Mouse (Mus musculus): ENCODE results near the gene Gkn2. TPM values are rescaled to one million over a fixed set of nuclear protein-coding genes. Genes with fewer than 3 reads are reported as not detected.

Gene Gkn2
- total RNA-seq (2012; rRNA removed) (not detected in 2 replicates), polyA plus RNA-seq (2012; ENCODE audit: insufficient read depth in 1 of 2, insufficient read length in 2 of 2, low read depth in 1 of 2, low replicate concordance in 2 of 2, missing spikeins in 1 of 2) (not detected)

DNA sequence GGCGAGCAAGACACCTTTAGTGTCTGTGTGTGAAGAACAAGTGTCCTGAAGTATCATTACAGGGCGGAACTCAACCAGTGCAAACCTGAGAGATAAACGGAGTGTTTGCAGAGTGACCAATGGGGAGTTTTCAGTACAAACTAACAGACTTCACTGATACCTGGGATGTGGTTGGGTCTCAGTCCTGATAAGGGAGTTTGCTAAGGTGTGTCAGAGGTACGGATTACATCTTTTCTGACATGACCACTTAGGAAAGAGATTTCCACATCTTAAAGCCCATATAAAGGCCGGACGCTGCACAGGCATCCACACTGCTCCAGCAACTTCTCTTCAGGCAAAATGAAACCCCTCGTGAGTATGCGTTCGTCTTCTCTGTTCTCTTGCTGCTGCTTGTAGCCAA, at the start of gene Gkn2:
TSS of gene Gkn2 (plus strand) at position 301 of the 400 bp plus-strand sequence.
- no peak within 1 kb of the TSS for H3K4me3 ChIP-seq (ENCODE audit: control insufficient read depth in 1 of 2, insufficient read depth in 1 of 2, low read depth in 2 of 2, low read length in 2 of 2)
- DNase-seq (ENCODE audit: low read depth, low spot score) = no peak
- no peak within 1 kb of the TSS for H3K27ac ChIP-seq (ENCODE audit: control insufficient read depth, low read depth, low read length)
- no peaks in the 10 kb centered on the region for H3K4me1 ChIP-seq (ENCODE audit: control insufficient read depth in 1 of 2, insufficient read depth in 2 of 2, low read length in 2 of 2)
- TF ChIP-seq TBP (IDR thresholded peaks at IDR 0.05; ENCODE audit: low read depth, low read length) (no peak), CTCF (IDR thresholded peaks at IDR 0.05 in 2 of 3, conservative IDR thresholded peaks at IDR 0.05 in 1 of 3; ENCODE audit: control insufficient read depth in 1 of 3, insufficient read depth in 1 of 3, low read depth in 2 of 3, low read length in 3 of 3, poor library complexity in 1 of 3, severe bottlenecking in 1 of 3) (no peak), MYC (IDR thresholded peaks at IDR 0.05; ENCODE audit: low read depth, low read length) (no peak), ELF1 (IDR thresholded peaks at IDR 0.05; ENCODE audit: low read depth, low read length) (no peak), ZKSCAN1 (IDR thresholded peaks at IDR 0.05; ENCODE audit: low read depth, low read length) (no peak), POLR2AphosphoS2 (IDR thresholded peaks at IDR 0.05; ENCODE audit: low read length) (no peak), TAL1 (IDR thresholded peaks at IDR 0.05; ENCODE audit: low read length) (no peak; the same call in 1 of the 2 replicates), JUND (IDR thresholded peaks at IDR 0.05; ENCODE audit: low read depth, low read length) (no peak), E2F4 (IDR thresholded peaks at IDR 0.05; ENCODE audit: borderline replicate concordance, low read depth, low read length) (no peak), SIN3A (IDR thresholded peaks at IDR 0.05; ENCODE audit: low read length) (no peak)
- no peaks in the 10 kb centered on the region for H3K79me2 ChIP-seq (ENCODE audit: control insufficient read depth, insufficient read depth, low read length, poor library complexity)
- H3K9ac ChIP-seq (ENCODE audit: control insufficient read depth, low read depth, low read length, poor library complexity, severe bottlenecking) = no peak within 1 kb of the TSS
- H3K9me3 ChIP-seq (replicated peaks; ENCODE audit: insufficient read depth, low read length) = no peaks in the 10 kb centered on the region
- peaks cover 29 to 41% of the 10 kb centered on the region in 2 experiments for H3K27me3 ChIP-seq (ENCODE audit: control insufficient read depth in 1 of 2, insufficient read depth in 2 of 2, low read length in 2 of 2)
- H3K36me3 ChIP-seq (ENCODE audit: control insufficient read depth in 1 of 2, insufficient read depth in 2 of 2, low read length in 2 of 2) = no peaks in the 10 kb centered on the region

DNA sequence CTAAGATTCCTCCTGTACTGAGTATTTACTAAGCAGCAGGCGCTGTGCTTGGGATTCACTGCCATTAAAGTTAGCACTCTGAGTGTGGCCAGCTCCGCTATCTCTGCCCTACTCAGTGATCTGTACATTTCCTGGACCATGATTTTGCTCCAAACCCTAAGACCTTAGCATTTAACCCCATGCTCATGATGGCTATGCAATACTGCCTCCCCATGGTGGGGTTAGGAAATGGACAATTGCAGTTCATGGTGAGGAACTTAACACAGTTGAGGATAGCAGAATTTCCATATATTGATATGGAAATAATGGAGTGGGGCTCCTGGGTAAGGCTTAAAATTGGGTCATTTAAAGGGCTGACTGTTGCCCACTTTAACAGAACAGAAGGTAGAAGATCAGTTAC, 49.8 kb upstream of the Gkn2 start:
- no peak overlapping the region for H3K9ac ChIP-seq (ENCODE audit: control insufficient read depth, low read depth, low read length, poor library complexity, severe bottlenecking)
- no peaks in the 10 kb centered on the region for H3K9me3 ChIP-seq (replicated peaks; ENCODE audit: insufficient read depth, low read length)
- H3K27ac ChIP-seq (ENCODE audit: control insufficient read depth, low read depth, low read length) = no peak overlapping the region
- DNase-seq (ENCODE audit: low read depth, low spot score) = peak; percentile 39
- TF ChIP-seq KAT2A (conservative IDR thresholded peaks at IDR 0.05; ENCODE audit: low read depth, low read length) (no peak), POLR2A (IDR thresholded peaks at IDR 0.05; ENCODE audit: control insufficient read depth in 1 of 2, insufficient read depth in 1 of 2, low read depth in 1 of 2, low read length in 2 of 2, poor library complexity in 1 of 2) (no peak), ZKSCAN1 (IDR thresholded peaks at IDR 0.05; ENCODE audit: low read depth, low read length) (no peak), MEF2A (IDR thresholded peaks at IDR 0.05; ENCODE audit: extremely low read depth, insufficient replicate concordance, low read depth, low read length, poor library complexity, severe bottlenecking) (no peak), TBP (IDR thresholded peaks at IDR 0.05; ENCODE audit: low read depth, low read length) (no peak), SMC3 (IDR thresholded peaks at IDR 0.05; ENCODE audit: low read depth, low read length) (peak; percentile 68), USF2 (IDR thresholded peaks at IDR 0.05; ENCODE audit: borderline replicate concordance in 1 of 2, insufficient read depth in 1 of 2, low read depth in 1 of 2, low read length in 2 of 2) (no peak), CTCF (IDR thresholded peaks at IDR 0.05 in 2 of 3, conservative IDR thresholded peaks at IDR 0.05 in 1 of 3; ENCODE audit: control insufficient read depth in 1 of 3, insufficient read depth in 1 of 3, low read depth in 2 of 3, low read length in 3 of 3, poor library complexity in 1 of 3, severe bottlenecking in 1 of 3) (peak; percentile 32 to 65 (median 58)), GATA1 (IDR thresholded peaks at IDR 0.05; ENCODE audit: low read depth, low read length) (no peak), NELFE (IDR thresholded peaks at IDR 0.05; ENCODE audit: low read depth, low read length) (no peak), BHLHE40 (IDR thresholded peaks at IDR 0.05; ENCODE audit: borderline replicate concordance, low read depth, low read length) (no peak), MYB (IDR thresholded peaks at IDR 0.05; ENCODE audit: low read depth, low read length) (no peak), CHD1 (IDR thresholded peaks at IDR 0.05; ENCODE audit: low read depth, low read length) (no peak), JUND (IDR thresholded peaks at IDR 0.05; ENCODE audit: low read depth, low read length) (no peak), GABPA (IDR thresholded peaks at IDR 0.05; ENCODE audit: low read depth, low read length) (no peak), ZMIZ1 (IDR thresholded peaks at IDR 0.05; ENCODE audit: low read depth, low read length) (no peak), ELF1 (IDR thresholded peaks at IDR 0.05; ENCODE audit: low read depth, low read length) (no peak), MXI1 (IDR thresholded peaks at IDR 0.05; ENCODE audit: low read depth, low read length) (no peak), POLR2AphosphoS2 (IDR thresholded peaks at IDR 0.05; ENCODE audit: low read length) (no peak), E2F4 (IDR thresholded peaks at IDR 0.05; ENCODE audit: borderline replicate concordance, low read depth, low read length) (no peak), CHD2 (IDR thresholded peaks at IDR 0.05; ENCODE audit: low read length) (no peak), MYC (IDR thresholded peaks at IDR 0.05; ENCODE audit: low read depth, low read length) (no peak), UBTF (IDR thresholded peaks at IDR 0.05; ENCODE audit: borderline replicate concordance, insufficient read depth, low read depth, low read length) (no peak), TAL1 (IDR thresholded peaks at IDR 0.05; ENCODE audit: low read length) (no peak), SIN3A (IDR thresholded peaks at IDR 0.05; ENCODE audit: low read length) (no peak), NRF1 (IDR thresholded peaks at IDR 0.05; ENCODE audit: insufficient read depth, low read depth, low read length, poor library complexity, severe bottlenecking) (no peak), RAD21 (IDR thresholded peaks at IDR 0.05; ENCODE audit: low read depth, low read length) (peak; percentile 68), MAX (IDR thresholded peaks at IDR 0.05; ENCODE audit: low read length) (no peak), ZC3H11A (IDR thresholded peaks at IDR 0.05; ENCODE audit: low read depth, low read length) (peak; percentile 55)
- no peaks in the 10 kb centered on the region for H3K36me3 ChIP-seq (ENCODE audit: control insufficient read depth in 1 of 2, insufficient read depth in 2 of 2, low read length in 2 of 2)
- H3K4me1 ChIP-seq (ENCODE audit: control insufficient read depth in 1 of 2, insufficient read depth in 2 of 2, low read length in 2 of 2) = no peaks in the 10 kb centered on the region
- peaks cover 2 to 7% of the 10 kb centered on the region in 2 experiments; a peak in 2 of 4 replicates for H3K27me3 ChIP-seq (ENCODE audit: control insufficient read depth in 1 of 2, insufficient read depth in 2 of 2, low read length in 2 of 2)
- H3K79me2 ChIP-seq (ENCODE audit: control insufficient read depth, insufficient read depth, low read length, poor library complexity) = no peaks in the 10 kb centered on the region
- H3K4me3 ChIP-seq (ENCODE audit: control insufficient read depth in 1 of 2, insufficient read depth in 1 of 2, low read depth in 2 of 2, low read length in 2 of 2) = no peak overlapping the region

All from MEL (cell line).